Mouse (Mus musculus) embryo, embryonic 10 days (tissue): ENCODE data around the gene BC017158.

Experiments used
- DNase-seq: peaks from one replicate; pipeline ENCODE4 v3.0.0-alpha.2; 2015; ENCODE audit warnings: low spot score

BC017158 gene

DNA sequence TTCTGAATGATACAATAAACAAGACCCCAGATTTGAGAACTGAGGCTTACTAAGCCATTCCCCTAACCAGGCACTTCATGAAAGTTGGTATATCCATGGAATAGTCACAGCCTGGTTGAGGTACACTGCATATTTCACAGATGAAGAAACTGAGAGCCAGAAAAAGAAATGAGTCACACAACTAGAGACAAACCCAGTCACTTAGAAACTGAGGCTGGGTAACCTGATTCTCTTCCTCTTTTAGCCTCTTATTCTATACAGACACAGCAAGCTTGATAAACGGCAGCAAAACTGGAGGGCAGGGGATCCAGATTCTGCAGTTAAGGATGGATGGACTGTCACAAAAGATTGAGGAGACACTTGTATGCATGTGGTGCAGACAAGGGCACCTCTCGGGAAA, 63.2 kb downstream of the BC017158 start:
- DNase-seq: no peak

GRCm38 (mm10) chr7:128231741-128232140, 66.2 kb downstream of the BC017158 start:
- peak; percentile 48 for DNase-seq
